Mouse (Mus musculus) MEL (cell line): ENCODE measurements around the gene Psors1c2.

Experiments
- CHD1 ChIP-seq: IDR thresholded peaks from 2 replicates; pipeline ENCODE4 v1.6.1; 2012; ENCODE audit warnings: low read depth, mild to moderate bottlenecking, inconsistent platforms, low read length, improper control_type of control experiment
- CTCF ChIP-seq, 3 experiments: IDR thresholded peaks in 2 of 3; conservative IDR thresholded peaks in 1 of 3; 2 replicates each; pipeline ENCODE4 v1.5.1; 2011 to 2012; ENCODE audit warnings: low read length in 3 of 3, low read depth in 2 of 3, mild to moderate bottlenecking in 2 of 3, improper control_type of control experiment in 1 of 3, inconsistent platforms in 1 of 3, mixed read lengths in 1 of 3, moderate library complexity in 1 of 3; ENCODE audit not compliant: control insufficient read depth in 1 of 3, insufficient read depth in 1 of 3, poor library complexity in 1 of 3, severe bottlenecking in 1 of 3
- GATA1 ChIP-seq: IDR thresholded peaks from 2 replicates; pipeline ENCODE4 v1.6.1; 2011; ENCODE audit warnings: low read depth, low read length, improper control_type of control experiment
- MEF2A ChIP-seq: IDR thresholded peaks from 2 replicates; pipeline ENCODE4 v1.6.1; 2014; ENCODE audit warnings: low read depth, mild to moderate bottlenecking, inconsistent platforms, low read length, improper control_type of control experiment; ENCODE audit not compliant: poor library complexity, insufficient replicate concordance, severe bottlenecking; ENCODE audit errors: extremely low read depth
- POLR2AphosphoS2 ChIP-seq: IDR thresholded peaks from 2 replicates; pipeline ENCODE4 v1.6.1; 2011; ENCODE audit warnings: low read length, improper control_type of control experiment
- TAL1 ChIP-seq: IDR thresholded peaks from 2 replicates; pipeline ENCODE4 v1.6.1; 2012; ENCODE audit warnings: mild to moderate bottlenecking, inconsistent platforms, low read length, moderate library complexity, mixed read lengths

GRCm38 (mm10) chr17:35514756-35515155, 18.2 kb upstream of the Psors1c2 start:
- TF ChIP-seq MEF2A (no peak), POLR2AphosphoS2 (no peak), TAL1 (no peak), CTCF (IDR thresholded peaks at IDR 0.05 in 2 of 3, conservative IDR thresholded peaks at IDR 0.05 in 1 of 3; ENCODE audit: control insufficient read depth in 1 of 3, insufficient read depth in 1 of 3, low read depth in 2 of 3, low read length in 3 of 3, poor library complexity in 1 of 3, severe bottlenecking in 1 of 3) (no peak), CHD1 (no peak), GATA1 (no peak)
